Mouse (Mus musculus) T-helper 1 cell (primary cell): ENCODE measurements at regions not wholly inside any gene's neighbourhood (a gene's known extent, or its start where the extent isn't known, plus 50 kb on each side); places are given as distances from the start of the nearest gene placed in this dataset.

Experiments used
- in situ Hi-C: fragments of 300-600 bp; cut with MboI, MseI; formaldehyde crosslinking; loops from one replicate; pipeline ENCODE4 v1.15.1; 2025; ENCODE audit warnings: high pct_unique_total_duplicates

GRCm38 (mm10) chr15:21988676-21989075 lies 560.1 kb upstream of the Cdh18 start:
- in situ Hi-C loops, result no loop called here

- in situ Hi-C loops, result no loop called here
These were observed 555.5 kb upstream of the Cdh18 start for GRCm38 (mm10) chr15:21993309-21993708.

- in situ Hi-C loops, result no loop called here
These were observed 553.5 kb upstream of the Cdh18 start for GRCm38 (mm10) chr15:21995121-21995826.

GRCm38 (mm10) chr15:22019977-22020376 lies 528.8 kb upstream of the Cdh18 start:
- in situ Hi-C loops, result no loop called here

- in situ Hi-C loops, result no loop called here
These were observed 518.6 kb upstream of the Cdh18 start for GRCm38 (mm10) chr15:22030215-22030614.

GRCm38 (mm10) chr15:22046423-22046822 lies 502.4 kb upstream of the Cdh18 start:
- in situ Hi-C loops, result no loop called here

GRCm38 (mm10) chr15:22046877-22047478 lies 501.8 kb upstream of the Cdh18 start:
- in situ Hi-C loops, result no loop called here

- in situ Hi-C loops, result no loop called here
These were observed 462.0 kb upstream of the Cdh18 start for GRCm38 (mm10) chr15:22086856-22087255.

GRCm38 (mm10) chr15:22121746-22122145 lies 427.1 kb upstream of the Cdh18 start:
- in situ Hi-C loops, result loop anchor here (10.0 kb wide), 1 partner anchor 1143 kb away; no protein-coding TSS in a partner anchor

- in situ Hi-C loops, result no loop called here
These were observed 396.8 kb upstream of the Cdh18 start for GRCm38 (mm10) chr15:22151894-22152494.

GRCm38 (mm10) chr15:22152678-22153077 lies 396.1 kb upstream of the Cdh18 start:
- in situ Hi-C loops, result no loop called here

- in situ Hi-C loops, result no loop called here
These were observed 378.5 kb upstream of the Cdh18 start for GRCm38 (mm10) chr15:22170302-22170701.

- in situ Hi-C loops, result no loop called here
These were observed 339.8 kb upstream of the Cdh18 start for GRCm38 (mm10) chr15:22208991-22209390.

- in situ Hi-C loops, result no loop called here
These were observed 316.2 kb upstream of the Cdh18 start for GRCm38 (mm10) chr15:22232629-22233028.

GRCm38 (mm10) chr15:22280919-22281318 lies 267.9 kb upstream of the Cdh18 start:
- in situ Hi-C loops, result no loop called here

GRCm38 (mm10) chr15:22311016-22311415 lies 237.8 kb upstream of the Cdh18 start:
- in situ Hi-C loops, result no loop called here

- in situ Hi-C loops, result no loop called here
These were observed 229.8 kb upstream of the Cdh18 start for GRCm38 (mm10) chr15:22318992-22319391.

GRCm38 (mm10) chr15:22338941-22339340 lies 209.9 kb upstream of the Cdh18 start:
- in situ Hi-C loops, result no loop called here

- in situ Hi-C loops, result no loop called here
These were observed 204.5 kb upstream of the Cdh18 start for GRCm38 (mm10) chr15:22344321-22344720.

- in situ Hi-C loops, result no loop called here
These were observed 197.3 kb upstream of the Cdh18 start for GRCm38 (mm10) chr15:22351502-22351901.
